Mouse (Mus musculus): ENCODE measurements around the gene Arl6ip5. TPM values are rescaled to one million over a fixed set of nuclear protein-coding genes. Genes with fewer than 3 reads are reported as not detected.

The Arl6ip5 gene
- polyA plus RNA-seq, 1 experiment from 2014 or later: 65.3 TPM

DNA sequence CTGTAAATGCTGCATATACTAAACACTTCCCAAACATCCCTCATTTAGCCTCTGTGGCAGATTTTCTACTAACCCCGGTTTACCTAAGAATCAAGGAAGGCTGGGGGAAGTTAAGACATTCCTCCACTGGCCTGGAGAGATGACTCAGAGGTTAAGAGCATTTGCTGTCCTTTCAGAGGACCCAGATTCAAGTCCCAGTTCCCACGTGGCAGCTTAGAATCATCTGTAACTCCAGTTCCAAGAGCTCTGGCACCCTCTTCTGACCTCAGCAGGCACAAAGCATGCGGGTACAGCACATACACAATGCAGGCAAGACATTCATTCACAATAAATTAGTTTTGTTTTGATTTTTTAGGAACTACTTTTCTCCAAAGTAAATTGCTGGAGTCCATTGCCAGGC lies 1.3 kb upstream of the Arl6ip5 start:
- WGBS: 41% methylated on average over 3 of the region's 3 CpGs
- Histone ChIP-seq H3K36me3 (replicated peaks) (no peaks in the 10 kb centered on the region), H3K9ac (no peak overlapping the region), H3K4me1 (peaks cover 17% of the 10 kb centered on the region), H3K27me3 (no peaks in the 10 kb centered on the region), H3K4me3 (replicated peaks) (no peak overlapping the region), H3K4me2 (no peak overlapping the region), H3K9me3 (no peaks in the 10 kb centered on the region), H3K27ac (no peak overlapping the region)
- ATAC-seq (ENCODE audit: low FRiP score): no peak

DNA sequence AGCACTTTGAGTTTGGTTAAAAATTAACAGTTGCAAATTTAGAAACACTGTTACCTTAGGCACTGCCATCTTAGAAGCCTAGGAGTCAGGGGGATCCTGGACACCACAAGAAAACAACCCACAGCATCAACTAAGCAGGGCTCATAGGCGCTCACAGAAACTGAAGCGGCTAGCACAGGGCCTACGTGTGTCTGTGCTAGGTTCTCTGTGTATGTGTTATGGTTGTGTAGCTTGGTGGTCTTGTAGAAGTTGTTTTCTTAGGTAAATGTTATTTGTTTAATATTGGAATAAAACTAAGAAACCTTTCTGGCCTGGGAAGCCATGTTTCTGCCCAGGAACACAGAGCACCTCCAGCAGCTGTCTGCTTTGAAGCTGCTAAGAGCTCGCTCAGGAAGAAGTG lies 738 bp upstream of the Arl6ip5 start:
- no peaks in the 10 kb centered on the region; the same call in 1 of the 2 replicates for H3K36me3 ChIP-seq (replicated peaks)
- H3K4me2 ChIP-seq: no peak overlapping the region
- no peaks in the 10 kb centered on the region for H3K27me3 ChIP-seq
- 82% methylated on average over 4 of the region's 4 CpGs for WGBS
- H3K4me3 ChIP-seq (replicated peaks): no peak overlapping the region
- no peak for ATAC-seq (ENCODE audit: low FRiP score)
- no peak overlapping the region for H3K27ac ChIP-seq
- H3K4me1 ChIP-seq: peaks cover 12% of the 10 kb centered on the region
- H3K9me3 ChIP-seq: 0 out of 2 replicates have a peak, but pooled peaks cover under 1% of the 10 kb centered on the region
- no peak overlapping the region for H3K9ac ChIP-seq

DNA sequence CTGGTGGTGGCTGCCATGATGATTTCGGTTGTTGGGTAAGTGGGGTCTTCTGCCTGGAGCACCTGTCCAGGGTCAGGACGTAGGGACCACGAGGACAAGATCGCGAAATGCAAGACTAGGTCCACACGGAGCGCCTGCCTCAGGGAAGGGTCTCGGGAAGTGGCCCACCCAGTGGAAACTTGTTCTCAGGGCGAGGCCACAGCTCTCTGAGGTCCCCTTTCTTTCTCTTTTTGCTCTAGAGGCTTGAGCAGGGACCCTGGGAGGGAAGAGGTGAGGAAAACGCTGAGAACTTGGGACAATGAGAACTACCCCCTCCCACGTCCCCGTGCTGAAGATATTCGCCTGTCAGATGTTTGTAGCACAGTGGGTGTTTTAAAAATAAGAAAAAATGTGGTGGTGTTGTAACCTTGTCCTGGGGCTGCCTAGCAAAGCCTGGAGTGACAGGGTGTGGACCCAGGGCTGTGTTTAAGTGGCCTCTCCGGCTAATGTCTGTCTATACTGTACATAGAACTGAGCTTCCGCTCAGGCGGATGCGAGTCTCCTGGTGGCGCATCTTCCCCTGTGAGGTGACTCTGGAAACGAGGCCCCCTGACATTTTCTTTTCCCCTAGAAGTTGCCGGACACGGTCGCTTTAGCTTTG lies 593 bp downstream of the Arl6ip5 start:
- Histone ChIP-seq H3K4me1 (peaks cover 12% of the 10 kb centered on the region), H3K36me3 (replicated peaks) (no peaks in the 10 kb centered on the region; the same call in 1 of the 2 replicates), H3K9me3 (0 out of 2 replicates have a peak, but pooled peaks cover 8% of the 10 kb centered on the region), H3K27ac (0 out of 2 replicates have a peak overlapping the region, but pooled peaks have one; percentile 0), H3K4me3 (replicated peaks) (peak overlapping the region; percentile 64), H3K9ac (peak overlapping the region; percentile 64), H3K27me3 (no peaks in the 10 kb centered on the region), H3K4me2 (peak overlapping the region; percentile 84)
- ATAC-seq (ENCODE audit: low FRiP score): peak; percentile 69
- 3% methylated on average over 22 of the region's 22 CpGs for WGBS

DNA sequence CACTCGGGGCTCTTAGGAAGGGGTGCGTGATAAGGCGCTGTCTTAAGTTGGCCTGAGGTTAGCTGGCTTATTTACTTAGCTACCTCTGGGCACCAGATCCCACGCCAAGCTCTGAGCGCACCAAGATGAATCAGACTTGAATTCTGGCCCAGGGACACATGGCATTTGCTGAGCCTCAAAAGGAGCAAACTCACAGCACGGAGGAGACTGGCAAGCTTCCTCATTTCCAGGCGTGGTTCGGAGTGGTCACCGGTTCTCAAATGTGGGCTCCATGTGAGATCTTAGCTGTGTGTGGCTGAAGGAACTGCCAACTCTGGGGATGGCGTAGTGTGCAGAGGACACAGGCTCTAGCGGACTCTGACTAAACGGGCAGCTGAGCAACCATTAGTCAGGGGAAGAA lies 1.5 kb downstream of the Arl6ip5 start:
- no peak overlapping the region for H3K27ac ChIP-seq
- H3K4me3 ChIP-seq (replicated peaks): peak overlapping the region; percentile 64; the same call in 1 of the 2 replicates
- no peaks in the 10 kb centered on the region for H3K27me3 ChIP-seq
- 0 out of 2 replicates have a peak, but pooled peaks cover 8% of the 10 kb centered on the region for H3K9me3 ChIP-seq
- 82% methylated on average over 12 of the region's 12 CpGs for WGBS
- ATAC-seq (ENCODE audit: low FRiP score): no peak
- H3K9ac ChIP-seq: 0 out of 2 replicates have a peak overlapping the region, but pooled peaks have one; percentile 64
- no peaks in the 10 kb centered on the region; the same call in 1 of the 2 replicates for H3K36me3 ChIP-seq (replicated peaks)
- peak overlapping the region; percentile 84 for H3K4me2 ChIP-seq
- peaks cover 12% of the 10 kb centered on the region for H3K4me1 ChIP-seq

DNA sequence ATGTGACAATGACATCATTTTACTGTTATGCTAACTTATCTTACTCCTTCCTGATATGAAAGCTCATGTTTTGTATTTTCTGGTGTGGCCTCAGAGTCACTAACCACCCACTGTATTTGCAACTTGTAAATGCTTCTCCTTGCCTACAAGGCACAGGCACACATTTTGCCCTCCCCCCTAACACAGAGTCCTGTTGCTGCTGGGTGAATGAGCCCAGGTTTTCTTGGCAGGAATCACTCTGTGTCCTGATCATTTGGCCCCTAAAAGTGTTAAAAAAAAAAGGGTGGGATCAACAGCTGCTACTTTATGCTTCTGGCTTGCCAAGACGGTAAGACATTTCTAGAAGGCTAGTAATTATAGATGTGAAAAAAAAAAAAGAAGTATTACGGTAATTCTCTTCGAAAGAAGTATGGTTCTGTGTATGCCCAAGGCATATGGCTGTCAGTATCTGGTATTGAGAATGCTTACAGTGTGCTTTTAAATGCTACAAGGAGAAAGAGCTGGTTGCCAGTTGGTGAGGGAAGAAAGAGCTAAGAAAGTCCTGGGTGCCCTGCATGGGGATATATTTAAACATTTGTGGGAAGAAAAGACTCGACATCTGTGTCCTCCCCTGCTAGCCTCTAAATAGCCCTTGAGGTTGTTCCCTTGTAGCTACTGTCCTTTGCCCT lies 5.8 kb downstream of the Arl6ip5 start:
- H3K4me1 ChIP-seq: peaks cover 15% of the 10 kb centered on the region
- no peaks in the 10 kb centered on the region for H3K27me3 ChIP-seq
- no peaks in the 10 kb centered on the region; the same call in 1 of the 2 replicates for H3K36me3 ChIP-seq (replicated peaks)
- no peak overlapping the region for H3K27ac ChIP-seq
- 87% methylated on average over 4 of the region's 4 CpGs for WGBS
- no peak overlapping the region for H3K9ac ChIP-seq
- H3K4me3 ChIP-seq (replicated peaks): no peak overlapping the region
- H3K9me3 ChIP-seq: 0 out of 2 replicates have a peak, but pooled peaks cover 8% of the 10 kb centered on the region
- no peak for ATAC-seq (ENCODE audit: low FRiP score)
- H3K4me2 ChIP-seq: no peak overlapping the region

DNA sequence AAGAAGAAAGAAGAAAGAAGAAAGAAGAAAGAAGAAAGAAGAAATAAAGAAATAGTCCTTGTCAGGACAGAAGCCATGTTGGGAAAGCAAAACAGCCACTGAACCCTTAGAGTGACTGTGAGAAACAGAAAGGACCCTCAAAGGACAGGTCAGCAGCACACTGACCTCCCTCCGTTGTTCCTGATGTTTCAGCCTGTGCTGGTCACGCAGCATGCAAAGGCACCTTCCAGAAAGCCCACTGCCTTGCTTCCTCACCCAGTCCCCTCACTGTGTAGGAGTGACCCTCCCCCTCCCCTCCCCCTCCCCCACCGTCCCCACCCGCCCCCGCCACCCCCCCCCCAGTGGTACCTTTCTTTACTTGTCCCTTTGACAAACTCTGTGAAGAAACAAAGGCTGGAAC lies 10.2 kb downstream of the Arl6ip5 start:
- Histone ChIP-seq H3K4me1 (peaks cover 18% of the 10 kb centered on the region), H3K9ac (no peak overlapping the region), H3K27me3 (no peaks in the 10 kb centered on the region), H3K27ac (no peak overlapping the region), H3K36me3 (replicated peaks) (no peaks in the 10 kb centered on the region), H3K4me3 (replicated peaks) (no peak overlapping the region), H3K9me3 (no peaks in the 10 kb centered on the region), H3K4me2 (no peak overlapping the region)
- ATAC-seq (ENCODE audit: low FRiP score): no peak
- 57% methylated on average over 5 of the region's 5 CpGs for WGBS

DNA sequence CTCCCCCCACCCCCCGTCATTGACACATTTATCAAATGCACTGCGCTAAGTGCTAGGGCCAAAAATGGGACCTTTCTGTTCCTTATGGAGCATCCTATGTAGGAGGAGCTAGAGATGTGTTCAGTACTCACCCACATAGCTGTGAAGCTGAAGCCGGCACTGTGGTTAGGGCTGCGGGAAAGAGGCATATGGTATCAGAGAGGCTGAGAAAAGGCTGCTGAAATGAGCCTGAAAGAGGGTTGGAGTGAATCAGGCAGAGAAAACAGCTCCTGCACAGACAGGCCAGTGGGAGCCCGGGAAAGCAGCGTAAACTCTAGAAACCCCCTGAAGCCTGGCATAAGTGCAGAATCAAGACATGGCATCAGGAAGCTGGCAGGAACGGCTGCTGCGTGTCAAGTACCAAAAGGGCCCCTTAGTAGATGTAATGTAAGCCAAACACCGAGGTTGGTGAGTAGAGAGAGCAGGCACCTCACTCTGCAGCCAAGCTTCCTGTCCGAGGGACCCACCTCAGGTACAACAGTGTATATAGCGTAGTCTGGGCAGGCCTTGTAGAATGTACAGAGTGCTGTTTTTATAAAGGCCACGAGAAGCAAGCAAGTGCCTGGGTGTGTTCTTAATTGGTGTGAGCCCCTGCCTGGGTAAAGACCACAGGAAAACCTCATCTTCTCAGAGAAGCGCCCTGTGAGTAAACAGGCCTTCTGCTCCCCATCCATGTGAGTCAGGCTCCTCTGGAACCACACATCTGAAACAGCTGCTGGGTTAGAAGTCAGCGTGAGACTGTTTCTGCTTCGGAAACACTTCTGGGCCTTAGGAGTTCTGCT lies 10.9 kb downstream of the Arl6ip5 start:
- peaks cover 21% of the 10 kb centered on the region for H3K4me1 ChIP-seq
- no peak overlapping the region for H3K4me2 ChIP-seq
- H3K9ac ChIP-seq: 0 out of 2 replicates have a peak overlapping the region, but pooled peaks have one; percentile 5
- H3K27ac ChIP-seq: no peak overlapping the region
- no peaks in the 10 kb centered on the region for H3K36me3 ChIP-seq (replicated peaks)
- H3K27me3 ChIP-seq: no peaks in the 10 kb centered on the region
- ATAC-seq (ENCODE audit: low FRiP score): no peak
- H3K4me3 ChIP-seq (replicated peaks): no peak overlapping the region
- 71% methylated on average over 15 of the region's 15 CpGs for WGBS
- no peaks in the 10 kb centered on the region for H3K9me3 ChIP-seq

DNA sequence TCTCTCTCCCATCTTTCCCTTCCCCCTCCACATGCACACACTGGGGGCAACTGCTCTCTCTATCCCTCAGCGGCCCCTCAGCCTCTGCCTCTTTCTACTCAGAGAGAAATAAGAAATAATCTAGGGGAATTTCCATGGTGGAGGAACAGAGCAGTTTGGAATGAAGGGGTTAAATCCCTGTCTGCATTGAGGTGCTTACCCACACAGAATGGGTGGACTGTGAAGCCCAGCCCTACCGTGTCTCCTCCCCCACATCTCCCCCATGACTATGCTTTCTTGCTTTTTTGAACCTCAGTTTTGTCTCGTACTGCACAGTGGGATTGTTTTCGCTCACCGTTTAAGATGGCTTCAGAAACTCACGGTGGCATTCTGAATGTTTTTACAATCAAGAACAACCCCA lies 11.8 kb downstream of the Arl6ip5 start:
- no peak for ATAC-seq (ENCODE audit: low FRiP score)
- H3K9me3 ChIP-seq: no peaks in the 10 kb centered on the region
- no peak overlapping the region for H3K4me3 ChIP-seq (replicated peaks)
- peaks cover 21% of the 10 kb centered on the region for H3K4me1 ChIP-seq
- H3K27me3 ChIP-seq: no peaks in the 10 kb centered on the region
- H3K27ac ChIP-seq: no peak overlapping the region
- no peak overlapping the region for H3K4me2 ChIP-seq
- no peaks in the 10 kb centered on the region; the same call in 1 of the 2 replicates for H3K36me3 ChIP-seq (replicated peaks)
- H3K9ac ChIP-seq: no peak overlapping the region
- 48% methylated on average over 6 of the region's 6 CpGs for WGBS

DNA sequence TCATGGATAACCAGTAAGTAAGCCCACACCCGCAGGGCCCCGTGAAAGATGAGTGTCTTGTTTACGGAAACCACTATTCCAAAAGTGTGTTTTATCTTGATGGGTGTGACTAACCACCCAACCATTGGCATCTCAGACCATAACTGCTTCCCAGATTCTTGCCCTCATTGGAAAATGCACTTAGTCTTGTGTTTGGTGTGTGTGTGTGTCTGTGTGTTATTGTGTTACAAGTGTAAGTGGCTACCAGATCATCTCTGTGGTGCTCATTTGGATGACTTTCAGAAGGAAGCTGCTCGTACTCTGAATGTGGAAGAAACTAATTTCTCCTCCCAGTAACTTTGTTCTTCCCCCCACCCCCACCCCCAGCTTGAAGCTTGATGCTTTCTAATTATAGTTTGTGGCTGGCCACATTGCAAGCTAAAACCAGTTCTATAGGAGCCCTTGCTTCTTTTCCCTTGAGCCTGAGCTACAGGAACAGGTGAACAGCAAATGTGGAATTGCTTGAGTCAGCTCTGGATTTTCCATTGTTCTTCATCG lies 12.5 kb downstream of the Arl6ip5 start:
- H3K4me2 ChIP-seq: no peak overlapping the region
- H3K27ac ChIP-seq: no peak overlapping the region
- H3K4me1 ChIP-seq: peaks cover 21% of the 10 kb centered on the region
- no peaks in the 10 kb centered on the region for H3K9me3 ChIP-seq
- ATAC-seq (ENCODE audit: low FRiP score): no peak
- H3K9ac ChIP-seq: no peak overlapping the region
- H3K4me3 ChIP-seq (replicated peaks): no peak overlapping the region
- WGBS: 75% methylated on average over 5 of the region's 5 CpGs
- H3K27me3 ChIP-seq: no peaks in the 10 kb centered on the region
- H3K36me3 ChIP-seq (replicated peaks): no peaks in the 10 kb centered on the region; the same call in 1 of the 2 replicates

DNA sequence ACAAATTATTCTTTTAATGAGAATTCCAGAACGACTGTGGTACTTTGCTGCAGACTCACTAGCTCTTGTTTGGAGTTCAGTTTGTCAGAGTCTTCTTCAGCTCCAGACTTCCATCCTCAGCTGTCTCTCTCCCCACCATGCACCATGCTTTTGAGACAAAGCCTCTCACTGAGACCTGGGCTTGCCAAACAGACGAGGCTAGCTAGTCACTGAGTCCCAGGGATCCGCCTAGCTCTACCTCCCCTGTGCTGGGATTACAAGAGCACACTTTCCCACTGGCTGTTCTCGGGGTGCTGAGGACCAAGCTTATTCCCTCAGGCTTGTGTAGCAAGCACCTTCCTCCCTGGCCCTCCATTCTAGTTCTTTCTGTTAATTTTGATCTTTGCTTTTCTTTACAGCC lies 13.1 kb downstream of the Arl6ip5 start:
- H3K4me1 ChIP-seq: peaks cover 21% of the 10 kb centered on the region
- 75% methylated on average over 4 of the region's 4 CpGs for WGBS

DNA sequence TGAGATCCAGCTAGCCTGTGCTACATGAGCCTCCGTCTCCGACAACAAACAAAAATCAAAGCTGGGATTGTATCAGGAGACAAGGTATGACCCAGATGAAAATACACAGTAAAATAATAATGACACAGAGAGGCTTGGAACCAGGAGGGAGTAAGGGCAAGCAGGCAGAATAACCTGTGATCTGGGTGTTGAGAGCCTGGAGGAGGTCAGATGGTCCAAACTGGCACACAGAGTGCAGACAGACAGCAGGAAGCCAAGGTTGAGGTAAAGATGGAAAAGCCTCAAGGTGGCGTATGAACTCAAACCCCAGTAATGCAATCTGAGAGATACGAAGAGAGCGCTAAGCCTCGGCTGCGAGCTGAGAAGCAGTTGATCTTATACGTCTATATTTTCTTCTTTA lies 14.0 kb downstream of the Arl6ip5 start:
- WGBS: 95% methylated on average over 8 of the region's 8 CpGs
- H3K27me3 ChIP-seq: no peaks in the 10 kb centered on the region
- no peak for ATAC-seq (ENCODE audit: low FRiP score)

More for the DNA sequence above, 13.1 kb downstream of the Arl6ip5 start:
- Histone ChIP-seq H3K4me2 (no peak overlapping the region), H3K36me3 (replicated peaks) (no peaks in the 10 kb centered on the region; the same call in 1 of the 2 replicates), H3K27ac (no peak overlapping the region), H3K9ac (no peak overlapping the region), H3K4me3 (replicated peaks) (no peak overlapping the region), H3K9me3 (no peaks in the 10 kb centered on the region), H3K27me3 (no peaks in the 10 kb centered on the region)
- ATAC-seq (ENCODE audit: low FRiP score): no peak

DNA sequence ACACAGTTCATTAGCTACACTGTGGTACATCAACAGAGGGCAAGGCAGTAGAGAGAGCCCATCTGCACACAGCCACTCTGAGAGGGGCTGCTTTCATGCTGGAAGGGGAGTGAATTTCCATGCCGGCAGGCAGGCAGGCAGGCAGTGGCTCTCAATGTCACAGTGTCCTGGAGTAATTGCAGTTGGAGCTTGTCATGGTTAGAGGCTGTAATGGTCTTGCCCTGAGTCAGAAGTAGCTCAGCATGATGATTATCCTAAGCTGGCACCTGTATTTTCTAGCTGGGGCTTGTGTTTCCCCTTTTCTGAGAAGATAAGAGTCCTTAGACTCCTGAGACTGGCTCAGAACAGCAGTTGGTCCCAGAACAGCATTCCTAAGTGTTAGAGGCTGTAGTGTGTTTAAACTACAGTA lies 15.6 kb downstream of the Arl6ip5 start:
- H3K9ac ChIP-seq: no peak overlapping the region
- no peaks in the 10 kb centered on the region for H3K9me3 ChIP-seq
- H3K36me3 ChIP-seq (replicated peaks): peaks cover 14% of the 10 kb centered on the region
- peaks cover 20% of the 10 kb centered on the region for H3K4me1 ChIP-seq
- 29% methylated on average over 1 of the region's 1 CpGs for WGBS
- no peaks in the 10 kb centered on the region for H3K27me3 ChIP-seq
- no peak overlapping the region for H3K4me2 ChIP-seq
- no peak overlapping the region for H3K4me3 ChIP-seq (replicated peaks)
- ATAC-seq (ENCODE audit: low FRiP score): no peak
- peak overlapping the region; percentile 53; the same call in 1 of the 2 replicates for H3K27ac ChIP-seq

More for the DNA sequence above, 14.0 kb downstream of the Arl6ip5 start:
- no peak overlapping the region for H3K9ac ChIP-seq
- no peaks in the 10 kb centered on the region for H3K9me3 ChIP-seq
- no peak overlapping the region for H3K4me2 ChIP-seq
- H3K36me3 ChIP-seq (replicated peaks): peaks cover 2% of the 10 kb centered on the region; the same call in 1 of the 2 replicates
- peaks cover 21% of the 10 kb centered on the region for H3K4me1 ChIP-seq
- no peak overlapping the region for H3K4me3 ChIP-seq (replicated peaks)
- no peak overlapping the region for H3K27ac ChIP-seq

Data from forebrain, embryonic 12.5 days (tissue).